Mouse (Mus musculus) lung, embryonic 14.5 days (tissue): ENCODE measurements around the gene Frs2. TPM values are rescaled to one million over a fixed set of nuclear protein-coding genes. Genes with fewer than 3 reads are reported as not detected.

Experiments
- ATAC-seq: fragments of 200-750 bp; cut with Nextera tagmentation; 2 replicates; pipeline ENCODE4 v1.8.0; 2017; ENCODE audit warnings: mild to moderate bottlenecking, moderate TSS enrichment, moderate library complexity; ENCODE audit not compliant: insufficient read depth
- DNase-seq: peaks from one replicate; pipeline ENCODE4 v3.0.0-alpha.2; 2015
- H3K27ac ChIP-seq: fragments of 300-500 bp; sonication (generic); 2 replicates; pipeline ENCODE4 v1.5.1; 2014; ENCODE audit warnings: low read depth, mild to moderate bottlenecking, moderate library complexity
- H3K27me3 ChIP-seq: fragments of 300-500 bp; sonication (generic); 2 replicates; pipeline ENCODE4 v1.6.1; 2014; ENCODE audit warnings: low read length, control low read depth; ENCODE audit not compliant: insufficient read depth
- H3K36me3 ChIP-seq: fragments of 300-500 bp; sonication (generic); 2 replicates; pipeline ENCODE4 v1.6.1; 2014; ENCODE audit warnings: control low read depth; ENCODE audit not compliant: insufficient read depth
- H3K4me1 ChIP-seq: fragments of 300-500 bp; sonication (generic); 2 replicates; pipeline ENCODE4 v1.6.1; 2014; ENCODE audit warnings: antibody characterized with exemption, control low read depth; ENCODE audit not compliant: insufficient read depth
- H3K4me2 ChIP-seq: fragments of 300-500 bp; sonication (generic); 2 replicates; pipeline ENCODE4 v1.6.1; 2014; ENCODE audit warnings: mild to moderate bottlenecking
- H3K4me3 ChIP-seq: fragments of 300-500 bp; sonication (generic); 2 replicates; pipeline ENCODE4 v1.5.1; 2014; ENCODE audit warnings: low read depth, low read length
- H3K9ac ChIP-seq: fragments of 300-500 bp; sonication (generic); 2 replicates; pipeline ENCODE4 v1.6.1; 2014
- H3K9me3 ChIP-seq: fragments of 300-500 bp; sonication (generic); 2 replicates; pipeline ENCODE4 v1.6.1; 2016; ENCODE audit warnings: low read depth, low read length, control low read depth
- CTCF ChIP-seq: IDR thresholded peaks from 2 replicates; pipeline ENCODE4 v1.5.1; 2016; ENCODE audit warnings: antibody characterized with exemption, low read depth
- WGBS: fragments of 180-500 bp; shearing (Covaris S2); extraction: QIAGEN DNeasy Blood & Tissue Kit; methylation state at CpG from one replicate; pipeline ENCODE4 v1.1.7; 2014; 5-methylcytosine and 5-hydroxymethylcytosine counted together
- polyA plus RNA-seq: library from polyadenylated mRNA; unstranded; fragments of >200 nt; fragmentation: Nextera tagmentation; extraction: Ambion mirVana; gene quantifications from 2 replicates; pipeline ENCODE4 v1.2.1, GENCODE M21; 2014

Gene Frs2
- polyA plus RNA-seq, 1 experiment from 2014 or later = 27.8 TPM

GRCm38 (mm10) chr10:117023693-117024092, 124.6 kb downstream of the Frs2 start:
- TF ChIP-seq CTCF = no peak
- no peaks in the 10 kb centered on the region for H3K36me3 ChIP-seq
- peak overlapping the region; percentile 24 for H3K4me3 ChIP-seq
- ATAC-seq (peak; percentile 48; the same call in 1 of the 2 replicates), DNase-seq (peak; percentile 42)
- no peaks in the 10 kb centered on the region for H3K9me3 ChIP-seq
- H3K27me3 ChIP-seq = 0 out of 2 replicates have a peak, but pooled peaks cover 2% of the 10 kb centered on the region
- peaks cover 14% of the 10 kb centered on the region; the same call in 1 of the 2 replicates for H3K4me1 ChIP-seq
- H3K27ac ChIP-seq = no peak overlapping the region
- no peak overlapping the region; the same call in 1 of the 2 replicates for H3K9ac ChIP-seq
- WGBS = 18% methylated on average over 16 of the region's 16 CpGs
- H3K4me2 ChIP-seq = peak overlapping the region; percentile 58

DNA sequence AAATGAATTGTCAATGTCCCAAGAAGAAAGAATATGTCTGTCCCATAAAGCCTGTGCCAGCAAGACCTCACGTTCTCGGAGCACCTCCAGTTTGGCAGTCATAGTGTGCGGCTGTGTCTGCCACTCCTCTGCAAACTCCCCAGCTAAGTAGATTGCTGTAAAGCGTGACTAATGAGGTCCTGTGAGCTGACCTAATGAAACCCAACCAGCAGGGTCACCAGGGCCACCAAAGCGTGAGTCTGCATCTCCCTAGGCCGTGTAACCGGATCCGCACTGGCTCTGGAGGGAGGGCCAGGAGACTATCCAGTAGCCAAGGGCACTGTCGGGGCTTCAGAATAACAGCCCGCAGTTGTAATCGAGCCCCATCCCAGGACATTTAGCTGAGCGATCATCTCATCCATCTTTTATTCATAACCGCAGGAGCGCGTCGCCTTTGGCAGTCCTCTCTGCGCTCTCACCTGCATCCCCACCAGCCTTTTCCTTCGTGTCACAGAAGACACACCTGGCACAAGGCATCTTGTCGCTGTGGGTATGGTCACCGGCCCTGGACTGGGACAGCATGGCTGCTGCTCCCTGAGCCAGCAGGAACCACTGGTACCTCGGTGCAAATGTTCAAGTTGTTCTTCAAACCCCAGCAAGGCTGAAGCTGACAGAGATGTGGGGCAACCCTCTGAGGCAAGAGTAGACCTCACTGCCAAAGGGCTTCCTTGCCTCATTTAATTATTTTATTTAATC, 127.1 kb downstream of the Frs2 start:
- Histone ChIP-seq H3K4me2 (no peak overlapping the region), H3K4me1 (peaks cover 14% of the 10 kb centered on the region; the same call in 1 of the 2 replicates), H3K27me3 (0 out of 2 replicates have a peak, but pooled peaks cover 2% of the 10 kb centered on the region), H3K9ac (no peak overlapping the region), H3K4me3 (no peak overlapping the region), H3K9me3 (no peaks in the 10 kb centered on the region), H3K27ac (no peak overlapping the region), H3K36me3 (no peaks in the 10 kb centered on the region)
- ATAC-seq (peak; percentile 54; the same call in 1 of the 2 replicates), DNase-seq (no peak)
- WGBS = 18% methylated on average over 21 of the region's 21 CpGs
- TF ChIP-seq CTCF = no peak

Other genes starting within 250 kb of the Frs2 start
- gene Rab3ip, start 197.8 kb downstream of the Frs2 start, polyA plus RNA-seq = 30.1 TPM in 2 replicates
- gene Gm10271, start 175.9 kb downstream of the Frs2 start, polyA plus RNA-seq = not detected in 2 replicates
- 0.11 and 0.39 TPM in 2 replicates for gene Best3, start 162.2 kb downstream of the Frs2 start, polyA plus RNA-seq
- 0.17 and 0.47 TPM in 2 replicates for gene Lrrc10, start 103.2 kb downstream of the Frs2 start, polyA plus RNA-seq
- 274 and 283 TPM in 2 replicates for gene Cct2, start 84.7 kb downstream of the Frs2 start, polyA plus RNA-seq
- 73.0 and 74.9 TPM in 2 replicates for gene Yeats4, start 76.0 kb upstream of the Frs2 start, polyA plus RNA-seq
- gene 9530003J23Rik, start 90.2 kb upstream of the Frs2 start, polyA plus RNA-seq = not detected in 2 replicates
- gene Lyz2, start 133.8 kb upstream of the Frs2 start, polyA plus RNA-seq = 105 and 131 TPM in 2 replicates
- not detected in 2 replicates for gene Lyz1, start 144.3 kb upstream of the Frs2 start, polyA plus RNA-seq
- gene Cpsf6, start 231.5 kb upstream of the Frs2 start, polyA plus RNA-seq = 186 and 201 TPM in 2 replicates